Mouse (Mus musculus): Measurements from ENCODE around the gene Ifna4. TPM values are rescaled to one million over a fixed set of nuclear protein-coding genes. Genes with fewer than 3 reads are reported as not detected.
"Not testable (repeated sequence)": the region's sequence is repeated elsewhere in the genome, so short reads cannot be mapped to it uniquely, and the experiment has no call there.

Ifna4 gene
- polyA plus RNA-seq, 1 experiment from 2014 or later = not detected

DNA sequence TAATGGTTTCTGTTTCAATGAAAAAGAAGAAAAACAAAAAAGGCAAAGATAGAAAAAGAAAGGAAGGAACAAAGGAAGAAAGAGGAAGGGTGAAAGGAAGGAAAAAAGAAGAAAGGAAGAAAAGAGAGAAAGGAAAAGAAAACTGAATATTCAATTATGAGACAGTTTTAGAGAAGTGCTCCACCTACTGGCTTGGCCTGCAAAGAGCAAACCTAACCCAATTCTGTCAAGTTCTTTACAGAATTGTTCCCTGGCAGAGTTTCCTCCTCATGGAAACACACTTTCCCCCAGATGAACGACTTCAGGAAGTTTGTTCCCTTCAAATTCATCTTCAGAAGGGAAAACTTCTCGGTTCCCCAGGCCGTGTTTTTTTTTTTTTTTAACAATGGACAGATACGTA, 18.7 kb upstream of the Ifna4 start:
- Histone ChIP-seq H3K4me2 (ENCODE audit: low read length) (no peak overlapping the region), H3K27me3 (ENCODE audit: control insufficient read depth, insufficient read depth, low read depth, low read length) (no peaks in the 10 kb centered on the region), H3K9me3 (replicated peaks; ENCODE audit: control insufficient read depth, low read length, poor library complexity, severe bottlenecking) (no peaks in the 10 kb centered on the region), H3K4me1 (ENCODE audit: control insufficient read depth, insufficient read depth, low read length) (no peaks in the 10 kb centered on the region), H3K9ac (ENCODE audit: low read depth, low read length) (no peak overlapping the region), H3K27ac (ENCODE audit: low read length) (no peak overlapping the region), H3K36me3 (ENCODE audit: control insufficient read depth, insufficient read depth, low read length) (no peaks in the 10 kb centered on the region), H3K4me3 (ENCODE audit: low read depth, low read length) (no peak overlapping the region)
- ATAC-seq = no peak
- 25% methylated on average over 4 of the region's 4 CpGs for WGBS

DNA sequence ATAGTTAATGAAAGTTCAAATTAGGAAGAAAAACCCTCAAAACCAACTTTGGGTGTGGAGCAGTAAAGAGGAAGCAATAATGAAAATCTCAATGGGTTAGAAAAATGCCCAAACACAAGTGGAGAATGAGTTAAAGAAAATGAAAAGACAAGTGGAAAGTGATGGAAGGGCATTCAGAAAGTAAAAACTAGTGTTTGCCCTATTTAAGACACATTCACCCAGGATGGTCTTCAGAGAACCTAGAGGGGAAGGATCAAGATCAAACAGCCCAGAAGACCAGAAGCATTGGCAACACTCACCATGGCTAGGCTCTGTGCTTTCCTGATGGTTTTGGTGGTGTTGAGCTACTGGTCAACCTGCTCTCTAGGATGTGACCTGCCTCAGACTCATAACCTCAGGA, 14.5 kb upstream of the Ifna4 start, which contains the start of gene Ifna6:
Gene Ifna6 (plus strand): TSS at position 301 of the 400 bp plus-strand sequence.
- not testable (repeated sequence) for H3K9me3 ChIP-seq (replicated peaks; ENCODE audit: control insufficient read depth, low read length, poor library complexity, severe bottlenecking); H3K4me2 ChIP-seq (ENCODE audit: low read length); ATAC-seq; H3K36me3 ChIP-seq (ENCODE audit: control insufficient read depth, insufficient read depth, low read length); H3K4me3 ChIP-seq (ENCODE audit: low read depth, low read length); H3K27ac ChIP-seq (ENCODE audit: low read length); H3K9ac ChIP-seq (ENCODE audit: low read depth, low read length); H3K4me1 ChIP-seq (ENCODE audit: control insufficient read depth, insufficient read depth, low read length); H3K27me3 ChIP-seq (ENCODE audit: control insufficient read depth, insufficient read depth, low read depth, low read length)

DNA sequence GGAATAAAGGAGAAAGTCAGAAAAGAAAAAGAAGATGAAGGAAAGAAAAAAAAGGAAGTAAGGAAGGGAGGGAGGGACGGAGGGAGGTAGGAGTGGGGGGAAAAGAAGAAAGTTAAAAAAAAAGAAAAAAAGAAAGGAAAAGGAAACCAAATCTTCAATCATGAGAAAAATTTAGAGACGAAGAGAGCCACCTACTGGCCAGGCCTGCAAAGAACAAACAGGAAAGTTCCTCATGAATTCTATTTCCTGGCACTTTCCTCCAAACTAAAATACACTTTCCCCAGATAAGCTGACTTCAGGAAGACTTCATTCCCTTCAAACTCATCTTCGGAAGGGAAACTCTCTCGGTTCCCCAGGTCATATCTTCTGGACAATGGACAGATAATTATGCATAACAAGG, 11.1 kb upstream of the Ifna4 start:
- H3K9me3 ChIP-seq (replicated peaks; ENCODE audit: control insufficient read depth, low read length, poor library complexity, severe bottlenecking) = no peaks in the 10 kb centered on the region
- 24% methylated on average over 4 of the region's 4 CpGs for WGBS
- no peak for ATAC-seq

DNA sequence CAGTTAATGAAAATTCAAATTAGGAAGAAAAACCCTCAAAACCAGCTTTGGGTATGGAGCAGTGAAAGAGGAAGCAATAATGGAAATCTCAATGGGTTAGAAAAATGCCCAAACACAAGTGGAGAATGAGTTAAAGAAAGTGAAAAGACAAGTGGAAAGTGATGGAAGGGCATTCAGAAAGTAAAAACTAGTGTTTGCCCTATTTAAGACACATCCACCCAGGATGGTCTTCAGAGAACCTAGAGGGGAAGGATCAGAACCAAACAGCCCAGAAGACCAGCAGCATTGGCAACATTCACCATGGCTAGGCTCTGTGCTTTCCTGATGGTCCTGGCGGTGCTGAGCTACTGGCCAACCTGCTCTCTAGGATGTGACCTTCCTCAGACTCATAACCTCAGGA, 6.4 kb upstream of the Ifna4 start, which contains the start of gene Ifna5:
Gene Ifna5 (plus strand): TSS at position 301 of the 400 bp plus-strand sequence.
- not testable (repeated sequence) for H3K27me3 ChIP-seq (ENCODE audit: control insufficient read depth, insufficient read depth, low read depth, low read length); H3K4me1 ChIP-seq (ENCODE audit: control insufficient read depth, insufficient read depth, low read length); ATAC-seq; H3K4me2 ChIP-seq (ENCODE audit: low read length); H3K36me3 ChIP-seq (ENCODE audit: control insufficient read depth, insufficient read depth, low read length); H3K9me3 ChIP-seq (replicated peaks; ENCODE audit: control insufficient read depth, low read length, poor library complexity, severe bottlenecking); H3K27ac ChIP-seq (ENCODE audit: low read length); H3K4me3 ChIP-seq (ENCODE audit: low read depth, low read length); H3K9ac ChIP-seq (ENCODE audit: low read depth, low read length)
- WGBS = 94% methylated on average over 1 of the region's 1 CpGs

More for the DNA sequence above, 11.1 kb upstream of the Ifna4 start:
- H3K4me1 ChIP-seq (ENCODE audit: control insufficient read depth, insufficient read depth, low read length) = no peaks in the 10 kb centered on the region
- no peaks in the 10 kb centered on the region for H3K36me3 ChIP-seq (ENCODE audit: control insufficient read depth, insufficient read depth, low read length)
- no peak overlapping the region for H3K4me2 ChIP-seq (ENCODE audit: low read length)
- no peak overlapping the region for H3K9ac ChIP-seq (ENCODE audit: low read depth, low read length)
- no peak overlapping the region for H3K27ac ChIP-seq (ENCODE audit: low read length)
- H3K27me3 ChIP-seq (ENCODE audit: control insufficient read depth, insufficient read depth, low read depth, low read length) = no peaks in the 10 kb centered on the region
- H3K4me3 ChIP-seq (ENCODE audit: low read depth, low read length) = no peak overlapping the region

DNA sequence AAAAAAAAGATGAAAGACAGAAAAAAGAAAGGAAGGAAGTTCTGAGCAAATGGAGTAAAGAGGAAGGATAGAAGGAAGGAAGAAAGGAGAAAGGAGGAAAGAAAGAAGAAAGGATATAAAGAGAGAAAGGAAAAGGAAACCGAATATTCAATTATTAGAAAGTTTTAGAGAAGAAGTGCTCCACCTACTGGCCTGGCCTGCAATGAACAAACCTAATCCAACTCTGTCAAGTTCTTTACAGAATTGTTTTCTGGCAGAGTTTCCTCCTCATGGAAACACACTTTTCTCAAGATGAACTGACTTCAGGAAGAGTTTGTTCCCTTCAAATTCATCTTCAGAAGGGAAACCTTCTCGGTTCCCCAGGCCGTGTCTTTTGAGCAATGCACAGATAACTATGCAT, 2.8 kb upstream of the Ifna4 start:
- ATAC-seq = no peak
- Histone ChIP-seq H3K4me2 (ENCODE audit: low read length) (no peak overlapping the region), H3K9ac (ENCODE audit: low read depth, low read length) (no peak overlapping the region), H3K36me3 (ENCODE audit: control insufficient read depth, insufficient read depth, low read length) (no peaks in the 10 kb centered on the region), H3K27me3 (ENCODE audit: control insufficient read depth, insufficient read depth, low read depth, low read length) (no peaks in the 10 kb centered on the region), H3K4me3 (ENCODE audit: low read depth, low read length) (no peak overlapping the region), H3K27ac (ENCODE audit: low read length) (no peak overlapping the region), H3K4me1 (ENCODE audit: control insufficient read depth, insufficient read depth, low read length) (no peaks in the 10 kb centered on the region), H3K9me3 (replicated peaks; ENCODE audit: control insufficient read depth, low read length, poor library complexity, severe bottlenecking) (no peaks in the 10 kb centered on the region)
- WGBS = 43% methylated on average over 3 of the region's 3 CpGs

DNA sequence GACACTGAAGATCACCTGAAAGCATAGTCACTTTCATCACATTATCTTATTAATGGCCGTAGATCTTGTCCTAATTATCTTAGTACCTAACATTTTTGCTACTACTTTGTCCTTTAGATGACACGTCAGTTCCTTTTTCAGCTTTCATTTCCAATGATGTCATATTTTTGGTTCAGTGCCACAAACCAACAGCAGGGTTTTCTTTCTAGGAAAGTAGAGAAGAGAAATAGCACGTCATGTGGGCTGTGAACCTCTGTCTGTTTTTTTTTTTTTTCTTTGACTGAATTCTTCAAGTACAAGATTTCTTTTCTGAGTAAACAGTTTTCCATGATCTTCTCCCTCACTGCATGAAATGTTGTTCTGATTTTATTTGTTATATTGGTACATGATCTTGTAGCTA, 1.6 kb upstream of the Ifna4 start:
- H3K4me3 ChIP-seq (ENCODE audit: low read depth, low read length) = no peak overlapping the region
- 84% methylated on average over 3 of the region's 3 CpGs for WGBS
- H3K4me2 ChIP-seq (ENCODE audit: low read length) = no peak overlapping the region
- no peaks in the 10 kb centered on the region for H3K4me1 ChIP-seq (ENCODE audit: control insufficient read depth, insufficient read depth, low read length)
- no peaks in the 10 kb centered on the region for H3K27me3 ChIP-seq (ENCODE audit: control insufficient read depth, insufficient read depth, low read depth, low read length)
- ATAC-seq = no peak
- H3K9me3 ChIP-seq (replicated peaks; ENCODE audit: control insufficient read depth, low read length, poor library complexity, severe bottlenecking) = no peaks in the 10 kb centered on the region
- H3K27ac ChIP-seq (ENCODE audit: low read length) = no peak overlapping the region
- H3K9ac ChIP-seq (ENCODE audit: low read depth, low read length) = no peak overlapping the region
- no peaks in the 10 kb centered on the region for H3K36me3 ChIP-seq (ENCODE audit: control insufficient read depth, insufficient read depth, low read length)

DNA sequence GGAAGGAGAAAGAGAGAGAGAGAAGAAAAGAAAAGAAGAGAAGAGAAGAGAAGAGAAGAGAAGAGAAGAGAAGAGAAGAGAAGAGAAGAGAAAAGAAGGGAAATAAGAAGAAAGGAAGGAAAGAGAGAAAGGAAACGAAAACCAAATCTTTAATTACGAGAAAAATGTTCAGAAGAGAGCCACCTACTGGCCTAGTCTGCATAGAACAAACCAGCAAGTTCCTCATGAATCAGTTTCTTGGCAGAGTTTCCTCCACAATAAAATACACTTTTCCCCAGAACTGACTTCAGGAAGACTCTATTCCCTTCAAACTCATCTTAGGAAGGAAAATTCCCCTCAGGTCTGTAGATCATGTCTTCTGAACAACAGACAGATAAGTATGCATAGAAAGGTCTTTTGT, 3.7 kb downstream of the Ifna4 start:
- ATAC-seq = no peak
- no peaks in the 10 kb centered on the region for H3K9me3 ChIP-seq (replicated peaks; ENCODE audit: control insufficient read depth, low read length, poor library complexity, severe bottlenecking)
- H3K36me3 ChIP-seq (ENCODE audit: control insufficient read depth, insufficient read depth, low read length) = no peaks in the 10 kb centered on the region
- H3K9ac ChIP-seq (ENCODE audit: low read depth, low read length) = no peak overlapping the region
- no peaks in the 10 kb centered on the region for H3K4me1 ChIP-seq (ENCODE audit: control insufficient read depth, insufficient read depth, low read length)
- no peaks in the 10 kb centered on the region for H3K27me3 ChIP-seq (ENCODE audit: control insufficient read depth, insufficient read depth, low read depth, low read length)
- no peak overlapping the region for H3K27ac ChIP-seq (ENCODE audit: low read length)
- no peak overlapping the region for H3K4me2 ChIP-seq (ENCODE audit: low read length)
- H3K4me3 ChIP-seq (ENCODE audit: low read depth, low read length) = no peak overlapping the region
- WGBS = 50% methylated on average over 2 of the region's 2 CpGs

DNA sequence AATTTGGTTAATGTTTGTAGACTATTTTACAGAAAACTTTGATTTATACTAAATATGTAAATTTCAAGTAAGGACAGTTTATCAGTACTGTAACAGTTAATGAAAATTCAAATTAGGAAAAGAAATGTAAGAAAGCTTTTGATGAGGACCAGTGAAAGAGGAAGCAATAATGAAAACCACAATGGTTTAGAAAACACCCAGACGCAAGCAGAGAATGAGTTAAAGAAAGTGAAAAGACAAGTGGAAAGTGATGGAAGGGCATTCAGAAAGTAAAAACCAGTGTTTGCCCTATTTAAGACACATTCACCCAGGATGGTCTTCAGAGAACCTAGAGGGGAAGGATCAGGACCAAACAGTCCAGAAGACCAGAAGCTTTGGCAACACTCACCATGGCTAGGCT, 8.0 kb downstream of the Ifna4 start, which contains the start of gene Ifna1:
Gene Ifna1 (plus strand): TSS at position 390 of the 400 bp plus-strand sequence.
- no peaks in the 10 kb centered on the region for H3K27me3 ChIP-seq (ENCODE audit: control insufficient read depth, insufficient read depth, low read depth, low read length)
- no peak within 1 kb of the TSS for H3K4me3 ChIP-seq (ENCODE audit: low read depth, low read length)
- no peak for ATAC-seq
- no peak within 1 kb of the TSS for H3K27ac ChIP-seq (ENCODE audit: low read length)
- no peak within 1 kb of the TSS for H3K4me2 ChIP-seq (ENCODE audit: low read length)
- H3K9ac ChIP-seq (ENCODE audit: low read depth, low read length) = no peak within 1 kb of the TSS
- no peaks in the 10 kb centered on the region for H3K9me3 ChIP-seq (replicated peaks; ENCODE audit: control insufficient read depth, low read length, poor library complexity, severe bottlenecking)
- H3K4me1 ChIP-seq (ENCODE audit: control insufficient read depth, insufficient read depth, low read length) = no peaks in the 10 kb centered on the region
- 76% methylated on average over 1 of the region's 1 CpGs for WGBS
- no peaks in the 10 kb centered on the region for H3K36me3 ChIP-seq (ENCODE audit: control insufficient read depth, insufficient read depth, low read length)

DNA sequence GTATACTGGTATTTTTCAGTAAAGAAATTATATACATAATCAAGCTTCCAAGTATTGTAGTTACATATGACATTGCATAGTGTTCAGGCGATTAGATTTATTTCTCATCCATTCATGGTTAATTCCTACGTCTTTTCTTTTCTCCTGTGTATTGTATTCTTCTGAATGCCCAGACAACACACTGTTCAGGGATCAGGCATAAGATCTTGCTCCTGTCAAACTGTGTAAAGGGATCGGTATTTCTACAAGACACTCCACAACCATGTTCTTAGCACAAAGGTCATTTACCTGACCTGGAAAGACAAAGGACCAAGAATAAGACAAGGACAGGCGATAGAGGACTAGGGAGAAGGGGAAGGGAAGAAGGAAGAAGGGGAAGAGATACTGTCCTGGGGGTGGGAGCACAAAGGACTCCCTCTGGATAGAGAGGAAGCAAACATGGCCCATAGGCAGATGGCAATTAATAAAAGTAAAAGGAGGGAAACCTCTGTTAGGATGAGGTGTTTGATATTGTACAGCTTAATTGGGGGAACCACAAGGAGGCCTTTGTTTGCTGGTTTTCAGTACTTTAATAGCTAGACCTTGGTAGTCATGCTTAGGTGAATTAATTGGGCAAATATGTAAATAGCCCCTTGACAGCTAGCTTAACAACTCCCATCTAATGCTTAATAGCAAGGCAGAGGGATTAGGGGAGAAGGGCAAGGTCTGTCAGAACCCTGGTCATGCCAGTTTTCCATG, 9.5 kb downstream of the Ifna4 start:
- H3K4me1 ChIP-seq (ENCODE audit: control insufficient read depth, insufficient read depth, low read length) = no peaks in the 10 kb centered on the region
- H3K9ac ChIP-seq (ENCODE audit: low read depth, low read length) = no peak overlapping the region
- H3K4me3 ChIP-seq (ENCODE audit: low read depth, low read length) = no peak overlapping the region
- H3K27me3 ChIP-seq (ENCODE audit: control insufficient read depth, insufficient read depth, low read depth, low read length) = no peaks in the 10 kb centered on the region
- H3K36me3 ChIP-seq (ENCODE audit: control insufficient read depth, insufficient read depth, low read length) = no peaks in the 10 kb centered on the region
- H3K4me2 ChIP-seq (ENCODE audit: low read length) = no peak overlapping the region
- WGBS = 22% methylated on average over 4 of the region's 4 CpGs
- no peaks in the 10 kb centered on the region for H3K9me3 ChIP-seq (replicated peaks; ENCODE audit: control insufficient read depth, low read length, poor library complexity, severe bottlenecking)
- H3K27ac ChIP-seq (ENCODE audit: low read length) = no peak overlapping the region
- ATAC-seq = no peak

Data from midbrain, embryonic 16.5 days (tissue).